Mouse (Mus musculus): ENCODE measurements around the gene Dnm3. TPM values are rescaled to one million over a fixed set of nuclear protein-coding genes. Genes with fewer than 3 reads are reported as not detected.

Gene Dnm3
- polyA plus RNA-seq, 1 experiment from 2014 or later: 27.7 TPM

DNA sequence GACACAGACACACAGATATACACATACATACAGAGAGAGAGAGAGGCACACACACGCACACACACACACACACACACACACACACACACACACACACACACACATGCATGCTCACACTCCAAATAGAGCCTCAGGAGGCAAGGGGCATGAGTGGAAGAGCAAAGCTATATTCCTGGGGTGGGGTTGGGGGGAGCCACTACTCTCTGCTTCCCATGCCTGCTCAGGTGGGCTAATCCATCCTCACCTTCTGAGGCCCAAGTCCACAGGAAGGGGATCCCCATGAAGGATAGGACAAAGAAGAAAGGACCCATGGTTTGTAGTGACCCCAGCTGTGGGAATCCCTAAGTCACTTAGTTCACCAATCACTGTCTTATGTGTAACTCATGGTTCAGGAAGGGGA, 332.8 kb downstream of the Dnm3 start:
- H3K36me3 ChIP-seq: no peaks in the 10 kb centered on the region
- H3K4me2 ChIP-seq: no peak overlapping the region
- no peak overlapping the region for H3K9ac ChIP-seq
- H3K4me3 ChIP-seq: no peak overlapping the region
- 75% methylated on average over 1 of the region's 1 CpGs for WGBS
- H3K27me3 ChIP-seq: no peaks in the 10 kb centered on the region
- ATAC-seq (ENCODE audit: insufficient number of reproducible peaks, insufficient read depth, low FRiP score, low TSS enrichment, low read depth): no peak
- H3K9me3 ChIP-seq: no peaks in the 10 kb centered on the region
- H3K4me1 ChIP-seq: peaks cover 21% of the 10 kb centered on the region
- peak overlapping the region; percentile 89 for H3K27ac ChIP-seq

DNA sequence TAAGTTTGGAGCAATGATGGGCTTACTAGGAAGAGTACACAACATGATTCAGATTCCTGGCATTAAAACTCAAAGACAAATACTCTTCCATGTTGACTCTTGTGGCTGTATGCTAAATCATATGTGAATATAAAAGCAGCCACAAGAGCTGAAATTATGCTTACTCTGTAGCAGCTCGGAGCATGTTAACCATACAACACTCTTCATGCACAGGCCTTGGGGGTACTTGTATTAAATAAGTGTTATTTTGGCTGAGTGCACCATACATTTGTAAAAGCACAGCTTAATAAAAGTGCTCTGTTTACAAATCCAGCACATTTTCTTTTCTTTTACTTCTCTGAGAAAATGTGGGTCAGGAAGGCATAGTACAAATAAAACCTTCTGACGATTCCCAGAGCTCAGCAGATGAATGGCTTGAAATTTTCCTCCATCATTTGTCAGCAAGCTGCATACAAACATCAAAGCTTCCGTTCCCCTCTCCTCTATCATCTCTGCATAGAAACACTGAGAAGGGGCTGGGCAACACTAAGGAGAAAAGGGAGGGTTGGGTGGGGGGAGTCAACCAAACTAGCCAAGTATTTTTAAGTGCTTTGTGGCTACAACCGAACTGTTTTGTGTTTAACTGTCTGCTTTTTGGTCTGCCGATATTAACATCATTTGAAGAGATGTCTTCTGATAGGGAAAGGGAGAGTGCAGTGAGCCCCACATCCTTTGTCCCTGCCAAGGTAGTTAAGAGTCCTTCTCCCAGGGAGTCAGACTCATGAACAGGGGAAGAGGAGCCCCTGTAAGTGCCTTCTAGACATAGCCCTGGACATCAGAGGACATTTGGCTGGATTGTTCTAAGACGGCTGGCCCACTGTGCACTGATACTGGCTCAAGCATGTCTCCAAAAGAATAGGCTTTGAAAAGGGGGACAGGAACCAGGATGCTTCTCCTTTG, 333.6 kb downstream of the Dnm3 start:
- Histone ChIP-seq H3K9ac (no peak overlapping the region), H3K4me1 (peaks cover 24% of the 10 kb centered on the region), H3K4me2 (no peak overlapping the region), H3K4me3 (no peak overlapping the region), H3K27me3 (no peaks in the 10 kb centered on the region), H3K36me3 (no peaks in the 10 kb centered on the region), H3K27ac (peak overlapping the region; percentile 89), H3K9me3 (no peaks in the 10 kb centered on the region)
- 39% methylated on average over 6 of the region's 6 CpGs for WGBS
- no peak for ATAC-seq (ENCODE audit: insufficient number of reproducible peaks, insufficient read depth, low FRiP score, low TSS enrichment, low read depth)

DNA sequence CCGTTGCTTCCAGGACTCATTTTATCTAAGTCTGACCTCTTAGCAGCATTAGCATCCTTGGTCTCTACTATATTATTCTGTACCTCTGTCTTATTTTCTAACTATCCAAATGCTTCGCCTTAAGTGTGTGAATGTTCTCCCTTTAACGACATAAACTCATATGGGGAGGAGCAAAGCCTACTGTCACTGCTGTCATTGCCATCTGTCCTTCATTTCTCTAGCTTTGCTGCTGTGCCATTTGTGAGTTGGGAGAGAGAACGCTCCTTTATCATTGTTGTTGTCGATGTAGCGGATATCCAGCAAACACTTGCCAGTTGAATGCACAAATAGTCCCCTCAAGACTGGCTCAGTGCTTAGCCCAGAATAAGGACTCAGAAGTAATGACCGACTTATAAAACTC, 335.5 kb downstream of the Dnm3 start:
- Histone ChIP-seq H3K4me2 (no peak overlapping the region), H3K4me3 (no peak overlapping the region), H3K27ac (peak overlapping the region; percentile 17; the same call in 1 of the 2 replicates), H3K36me3 (no peaks in the 10 kb centered on the region), H3K27me3 (no peaks in the 10 kb centered on the region), H3K9me3 (no peaks in the 10 kb centered on the region), H3K4me1 (peaks cover 19% of the 10 kb centered on the region), H3K9ac (no peak overlapping the region)
- 83% methylated on average over 7 of the region's 7 CpGs for WGBS
- no peak for ATAC-seq (ENCODE audit: insufficient number of reproducible peaks, insufficient read depth, low FRiP score, low TSS enrichment, low read depth)

- Histone ChIP-seq H3K36me3 (no peaks in the 10 kb centered on the region), H3K27me3 (no peaks in the 10 kb centered on the region), H3K9me3 (no peaks in the 10 kb centered on the region), H3K27ac (peak overlapping the region; percentile 87), H3K4me2 (no peak overlapping the region), H3K4me3 (no peak overlapping the region), H3K9ac (no peak overlapping the region), H3K4me1 (peaks cover 33% of the 10 kb centered on the region)
- no peak for ATAC-seq (ENCODE audit: insufficient number of reproducible peaks, insufficient read depth, low FRiP score, low TSS enrichment, low read depth)
- WGBS: 7% methylated on average over 4 of the region's 4 CpGs
Observed at GRCm38 (mm10) chr1:162136328-162136727, 341.5 kb downstream of the Dnm3 start.

DNA sequence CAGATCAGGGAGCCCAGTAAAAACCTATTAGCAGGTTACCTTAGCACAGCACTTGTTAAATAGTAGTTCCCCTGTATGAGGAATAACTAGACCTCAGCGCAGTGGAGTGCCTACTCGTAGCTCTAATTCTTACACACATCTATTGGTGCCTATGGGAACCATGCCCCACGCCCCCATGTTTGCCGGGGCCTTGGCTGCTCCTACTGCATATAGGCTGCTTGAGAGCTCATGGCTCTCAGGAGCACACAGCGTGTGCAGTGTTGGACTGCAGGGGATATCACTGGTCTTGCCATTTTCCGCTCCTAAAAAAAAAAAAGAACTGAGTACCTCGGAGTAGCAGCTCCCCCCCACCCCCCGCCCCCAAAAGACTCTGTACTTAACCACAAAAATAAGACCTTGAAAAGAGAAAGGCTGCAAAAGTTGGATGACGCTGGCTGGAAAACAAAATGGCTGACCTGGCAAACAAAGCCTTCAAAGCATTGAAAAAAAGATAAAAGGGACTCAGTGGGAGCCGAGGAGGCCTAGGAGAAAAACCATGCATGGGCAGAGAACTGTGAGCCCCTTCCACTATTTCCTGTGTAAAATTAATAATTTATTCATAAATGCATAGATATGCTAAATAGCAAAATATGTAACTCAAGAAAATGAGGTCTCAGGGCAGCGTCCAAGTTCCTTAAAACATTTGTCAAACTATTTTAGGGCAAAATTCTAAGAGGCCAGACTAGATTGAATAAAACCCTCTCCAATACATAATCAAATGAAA, 342.2 kb downstream of the Dnm3 start:
- Histone ChIP-seq H3K4me2 (peak overlapping the region; percentile 12; the same call in 1 of the 2 replicates), H3K4me1 (peaks cover 38% of the 10 kb centered on the region), H3K4me3 (no peak overlapping the region), H3K9me3 (no peaks in the 10 kb centered on the region), H3K27ac (peak overlapping the region; percentile 96), H3K9ac (no peak overlapping the region), H3K36me3 (no peaks in the 10 kb centered on the region), H3K27me3 (no peaks in the 10 kb centered on the region)
- WGBS: 48% methylated on average over 11 of the region's 11 CpGs
- 0 out of 2 replicates have a peak, but pooled peaks have one; percentile 48 for ATAC-seq (ENCODE audit: insufficient number of reproducible peaks, insufficient read depth, low FRiP score, low TSS enrichment, low read depth)

- ATAC-seq (ENCODE audit: insufficient number of reproducible peaks, insufficient read depth, low FRiP score, low TSS enrichment, low read depth): no peak
Observed at GRCm38 (mm10) chr1:162134651-162135066, 343.2 kb downstream of the Dnm3 start.

GRCm38 (mm10) chr1:162132908-162133641, 344.8 kb downstream of the Dnm3 start:
- WGBS: 85% methylated on average over 8 of the region's 8 CpGs
- ATAC-seq (ENCODE audit: insufficient number of reproducible peaks, insufficient read depth, low FRiP score, low TSS enrichment, low read depth): no peak

More at GRCm38 (mm10) chr1:162134651-162135066, 343.2 kb downstream of the Dnm3 start:
- peak overlapping the region; percentile 96 for H3K27ac ChIP-seq
- H3K9ac ChIP-seq: no peak overlapping the region
- no peaks in the 10 kb centered on the region for H3K27me3 ChIP-seq
- 13% methylated on average over 3 of the region's 3 CpGs for WGBS
- H3K4me2 ChIP-seq: peak overlapping the region; percentile 29
- no peaks in the 10 kb centered on the region for H3K9me3 ChIP-seq
- peaks cover 40% of the 10 kb centered on the region for H3K4me1 ChIP-seq
- H3K4me3 ChIP-seq: no peak overlapping the region
- no peaks in the 10 kb centered on the region for H3K36me3 ChIP-seq

GRCm38 (mm10) chr1:162126856-162127792, 350.7 kb downstream of the Dnm3 start:
- ATAC-seq (ENCODE audit: insufficient number of reproducible peaks, insufficient read depth, low FRiP score, low TSS enrichment, low read depth): 0 out of 2 replicates have a peak, but pooled peaks have one; percentile 26
- Histone ChIP-seq H3K9me3 (no peaks in the 10 kb centered on the region), H3K36me3 (no peaks in the 10 kb centered on the region), H3K27me3 (no peaks in the 10 kb centered on the region), H3K4me1 (peaks cover 36% of the 10 kb centered on the region), H3K27ac (peak overlapping the region; percentile 78), H3K4me2 (no peak overlapping the region), H3K9ac (no peak overlapping the region), H3K4me3 (no peak overlapping the region)
- WGBS: 64% methylated on average over 8 of the region's 8 CpGs

More at GRCm38 (mm10) chr1:162132908-162133641, 344.8 kb downstream of the Dnm3 start:
- Histone ChIP-seq H3K9me3 (no peaks in the 10 kb centered on the region), H3K4me3 (no peak overlapping the region), H3K9ac (no peak overlapping the region), H3K27me3 (no peaks in the 10 kb centered on the region), H3K27ac (peak overlapping the region; percentile 96), H3K4me2 (no peak overlapping the region), H3K4me1 (peaks cover 37% of the 10 kb centered on the region), H3K36me3 (no peaks in the 10 kb centered on the region)

GRCm38 (mm10) chr1:162124396-162124795, 353.4 kb downstream of the Dnm3 start:
- Histone ChIP-seq H3K4me1 (peaks cover 39% of the 10 kb centered on the region), H3K4me2 (no peak overlapping the region), H3K36me3 (no peaks in the 10 kb centered on the region), H3K9ac (no peak overlapping the region), H3K4me3 (no peak overlapping the region), H3K27ac (peak overlapping the region; percentile 63), H3K27me3 (no peaks in the 10 kb centered on the region), H3K9me3 (no peaks in the 10 kb centered on the region)
- ATAC-seq (ENCODE audit: insufficient number of reproducible peaks, insufficient read depth, low FRiP score, low TSS enrichment, low read depth): no peak
- WGBS: 58% methylated on average over 3 of the region's 3 CpGs

DNA sequence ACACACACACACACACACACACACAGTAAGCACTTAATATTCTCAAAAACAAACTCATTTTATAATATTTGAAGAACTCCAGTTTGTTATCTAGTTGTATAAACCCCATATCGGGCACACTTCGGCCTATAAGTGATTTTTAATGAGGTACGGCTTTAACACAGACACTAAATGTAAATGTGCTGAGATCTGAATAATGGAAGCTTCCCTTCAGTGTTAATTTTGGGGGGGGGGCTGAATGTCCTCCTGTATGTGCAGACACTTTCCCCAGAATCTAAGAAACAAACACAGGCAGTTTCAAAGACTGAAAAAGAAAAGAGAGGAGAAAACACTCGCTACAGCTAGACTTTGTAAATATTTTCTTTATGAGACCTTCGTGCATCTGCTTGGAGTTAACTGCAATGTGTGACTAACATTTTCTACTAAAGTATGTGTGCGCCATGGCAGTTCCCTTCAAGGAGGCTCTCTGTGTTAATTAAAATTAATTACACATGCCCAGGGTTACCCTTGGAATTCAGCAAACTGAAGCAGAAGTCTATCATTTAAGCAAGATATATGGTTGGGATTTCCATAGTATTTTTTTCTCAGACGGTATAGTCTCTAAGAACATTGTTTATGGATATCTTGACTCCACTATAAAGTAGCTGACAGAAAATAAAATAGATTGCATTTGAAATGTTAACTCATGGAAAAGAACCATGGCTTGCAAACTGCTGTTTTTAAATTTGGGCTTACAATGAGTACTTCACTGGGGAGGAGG, 356.2 kb downstream of the Dnm3 start:
- H3K27me3 ChIP-seq: no peaks in the 10 kb centered on the region
- H3K4me2 ChIP-seq: no peak overlapping the region
- no peak for ATAC-seq (ENCODE audit: insufficient number of reproducible peaks, insufficient read depth, low FRiP score, low TSS enrichment, low read depth)
- H3K27ac ChIP-seq: peak overlapping the region; percentile 76
- H3K36me3 ChIP-seq: no peaks in the 10 kb centered on the region
- H3K9ac ChIP-seq: no peak overlapping the region
- no peak overlapping the region for H3K4me3 ChIP-seq
- H3K4me1 ChIP-seq: peaks cover 30% of the 10 kb centered on the region
- WGBS: 55% methylated on average over 7 of the region's 7 CpGs
- no peaks in the 10 kb centered on the region for H3K9me3 ChIP-seq
